Mouse (Mus musculus) induced T-regulatory cell, adult 2 months (primary cell): Measurements from ENCODE around the gene Cep55.

Experiments
- DNase-seq: peaks from one replicate; pipeline ENCODE4 v3.0.0-alpha.2; 2012; ENCODE audit warnings: low read depth

Gene Cep55

DNA sequence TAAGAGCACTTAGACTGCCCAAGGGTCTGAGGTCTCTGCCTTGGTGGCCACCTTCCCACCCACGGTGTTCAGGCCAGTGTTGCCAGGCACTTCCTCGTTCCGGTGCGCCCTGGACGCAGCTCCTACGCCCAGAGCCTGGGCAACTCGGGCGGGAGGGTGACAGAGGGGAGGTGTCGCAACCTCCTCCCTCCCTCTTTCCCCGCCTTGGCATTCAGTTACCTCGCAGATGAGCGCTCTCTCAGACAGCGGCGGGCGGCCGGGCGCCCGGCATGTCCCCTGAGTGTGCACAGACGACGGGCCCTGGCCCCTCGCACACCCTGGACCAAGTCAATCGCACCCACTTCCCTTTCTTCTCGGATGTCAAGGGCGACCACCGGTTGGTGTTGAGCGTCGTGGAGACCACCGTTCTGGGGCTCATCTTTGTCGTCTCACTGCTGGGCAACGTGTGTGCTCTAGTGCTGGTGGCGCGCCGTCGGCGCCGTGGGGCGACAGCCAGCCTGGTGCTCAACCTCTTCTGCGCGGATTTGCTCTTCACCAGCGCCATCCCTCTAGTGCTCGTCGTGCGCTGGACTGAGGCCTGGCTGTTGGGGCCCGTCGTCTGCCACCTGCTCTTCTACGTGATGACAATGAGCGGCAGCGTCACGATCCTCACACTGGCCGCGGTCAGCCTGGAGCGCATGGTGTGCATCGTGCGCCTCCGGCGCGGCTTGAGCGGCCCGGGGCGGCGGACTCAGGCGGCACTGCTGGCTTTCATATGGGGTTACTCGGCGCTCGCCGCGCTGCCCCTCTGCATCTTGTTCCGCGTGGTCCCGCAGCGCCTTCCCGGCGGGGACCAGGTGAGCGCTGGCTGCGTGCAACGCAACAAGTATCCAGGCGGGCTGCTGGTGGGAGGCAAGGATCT, 42.3 kb downstream of the Cep55 start, which contains the start of gene Ffar4:
Gene Ffar4 (plus strand): TSS at position 214 of the 901 bp plus-strand sequence.
- DNase-seq, result no peak

DNA sequence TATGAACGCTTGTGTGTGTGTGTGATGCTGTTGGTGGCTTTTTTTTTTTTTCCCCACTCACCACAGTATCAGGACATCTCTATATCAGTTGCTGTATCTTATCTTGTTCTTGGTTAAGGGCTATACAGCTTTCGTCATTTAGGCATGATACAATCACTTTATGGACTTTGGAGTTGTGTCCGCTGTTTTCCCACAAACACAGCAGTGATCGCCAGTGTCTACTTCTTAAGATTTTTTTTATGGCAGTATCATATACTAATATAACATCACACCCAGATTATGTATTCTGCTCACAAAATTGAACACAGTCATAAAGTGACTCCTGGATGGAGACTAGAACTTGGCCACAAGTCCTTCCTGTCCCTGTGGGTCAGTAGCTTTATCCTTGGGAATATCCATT, 53.1 kb downstream of the Cep55 start:
- no peak for DNase-seq

DNA sequence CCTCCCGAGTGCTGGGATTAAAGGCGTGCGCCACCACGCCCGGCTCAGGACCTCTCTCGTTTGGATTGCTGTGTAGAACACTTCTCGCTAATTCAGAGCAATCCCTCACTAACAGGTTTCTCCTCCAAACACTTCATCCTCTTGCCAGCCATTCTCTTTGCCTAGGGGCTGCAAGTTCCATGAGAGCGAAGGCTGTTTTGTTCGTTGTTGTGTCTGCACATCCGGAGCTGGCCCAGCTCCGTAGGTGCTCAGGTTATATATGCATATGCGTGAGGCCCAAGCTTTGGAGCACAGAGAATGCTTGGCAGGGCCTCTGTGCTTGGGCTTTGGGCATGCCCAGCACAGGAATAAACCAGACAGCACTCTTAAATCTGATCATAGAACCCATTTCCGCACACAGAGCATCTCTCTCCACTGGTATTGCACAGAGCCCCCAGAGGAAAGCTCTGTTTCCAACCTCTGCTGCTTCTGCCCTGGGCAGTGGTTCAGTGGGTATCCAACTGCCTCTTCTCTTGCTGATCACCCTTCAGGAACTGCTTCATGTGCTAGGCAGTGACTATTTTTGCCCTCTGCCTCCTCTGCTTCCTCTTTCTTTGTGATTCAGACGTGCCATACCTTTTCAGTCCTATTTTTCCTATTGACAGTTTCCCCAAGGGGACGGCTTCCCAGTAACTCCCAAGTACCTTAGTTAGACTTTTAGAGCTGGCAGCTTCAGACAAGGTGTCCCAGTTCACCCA, 54.9 kb downstream of the Cep55 start:
- DNase-seq, result no peak

DNA sequence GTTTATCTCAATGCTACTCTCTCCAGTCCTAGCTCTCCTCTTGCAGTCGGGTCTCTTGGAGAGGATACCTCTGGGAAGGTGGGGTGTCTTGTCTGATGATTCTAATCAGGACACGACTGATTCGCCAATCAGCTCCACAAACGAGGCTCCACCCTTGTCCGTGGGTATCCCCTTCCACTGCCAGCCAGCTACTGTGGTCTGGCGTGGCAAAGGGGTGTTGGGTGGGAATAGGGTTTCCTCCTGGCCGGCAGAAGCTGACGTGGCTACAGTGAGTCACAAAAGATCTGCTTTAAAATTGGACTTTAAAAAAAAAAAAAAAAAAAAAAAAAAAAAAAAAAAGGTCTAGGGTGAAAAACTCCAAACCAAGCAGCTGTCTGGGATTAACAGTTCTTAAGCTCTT, 56.2 kb downstream of the Cep55 start:
- DNase-seq, result no peak

DNA sequence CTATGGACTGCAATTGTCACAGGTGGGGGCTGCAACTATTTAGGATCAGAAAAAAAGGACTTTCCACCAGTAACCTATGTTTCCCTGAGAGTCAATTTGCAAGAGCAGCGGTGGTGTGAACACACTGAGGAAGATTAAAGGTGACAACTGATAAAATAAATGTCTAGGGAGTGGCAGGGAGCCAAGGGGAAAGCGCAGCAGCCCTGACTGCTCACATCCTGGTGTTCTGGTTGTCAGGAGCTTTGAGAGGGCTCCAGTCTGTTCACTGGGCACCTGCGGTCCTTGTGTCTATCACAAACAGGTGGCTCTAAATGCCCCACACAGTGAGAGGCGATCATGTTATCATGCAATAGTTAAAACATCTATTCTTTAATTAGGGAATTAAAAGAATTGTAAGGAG, 57.8 kb downstream of the Cep55 start:
- DNase-seq, result no peak

DNA sequence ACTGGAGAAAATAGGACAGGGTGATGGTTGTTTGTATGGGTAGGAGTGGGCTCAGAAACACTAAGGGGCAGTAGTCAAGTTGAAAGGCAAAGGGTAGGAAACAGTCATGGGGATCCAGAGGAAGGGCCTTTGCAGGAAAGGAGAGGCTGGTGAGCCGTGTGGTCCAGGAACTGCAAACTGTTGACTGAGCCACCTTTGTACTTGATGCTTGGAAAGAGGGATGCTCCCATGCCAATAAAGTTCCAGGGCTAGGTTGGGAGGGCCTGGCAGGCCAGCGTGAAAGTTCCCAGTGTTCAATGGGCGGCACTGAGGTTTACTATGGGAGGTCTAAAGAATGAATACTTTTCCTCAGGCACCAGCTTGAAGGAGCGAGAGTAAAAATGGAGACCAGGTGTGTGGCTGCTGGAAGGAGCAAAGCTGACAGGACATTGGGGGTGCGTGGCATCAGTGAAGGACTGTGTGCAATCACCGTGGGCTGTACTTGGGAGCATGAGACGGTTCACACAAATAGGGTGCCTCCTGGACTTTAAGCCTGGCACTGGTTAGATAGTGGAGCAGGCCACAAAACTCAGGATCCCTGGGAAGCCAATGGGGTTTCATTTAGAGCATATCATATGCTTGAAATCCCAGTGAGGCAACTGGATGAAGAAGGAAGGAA, 60.2 kb downstream of the Cep55 start:
- DNase-seq, result no peak

DNA sequence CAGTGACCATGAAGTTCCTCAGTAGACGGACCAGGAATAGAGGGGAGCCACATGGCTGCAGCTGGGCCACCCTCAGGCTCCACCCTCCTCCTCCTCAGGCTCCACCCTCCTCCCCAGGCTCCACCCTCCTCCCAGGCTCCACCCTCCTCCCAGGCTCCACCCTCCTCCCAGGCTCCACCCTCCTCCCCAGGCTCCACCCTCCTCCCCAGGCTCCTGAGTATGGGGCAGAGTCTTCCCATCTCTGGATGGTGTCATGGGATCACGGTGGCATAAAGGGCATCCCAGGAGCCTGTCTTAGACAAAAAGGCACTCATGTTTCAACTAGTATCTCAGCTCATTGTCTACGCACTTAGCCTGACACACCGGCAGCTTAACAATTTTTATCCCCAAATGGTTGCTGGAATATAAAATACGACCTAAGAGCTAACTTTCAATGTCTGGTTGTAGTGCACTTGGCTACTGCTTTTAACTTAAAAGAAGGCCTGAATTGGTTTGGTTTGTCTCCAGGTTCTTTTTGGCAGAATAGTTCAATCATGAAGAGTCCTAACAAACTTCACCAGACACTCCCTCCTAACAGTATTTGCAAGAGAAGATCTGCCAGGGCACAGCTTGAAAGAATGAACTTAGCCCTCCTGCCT, 65.4 kb downstream of the Cep55 start:
- no peak for DNase-seq

DNA sequence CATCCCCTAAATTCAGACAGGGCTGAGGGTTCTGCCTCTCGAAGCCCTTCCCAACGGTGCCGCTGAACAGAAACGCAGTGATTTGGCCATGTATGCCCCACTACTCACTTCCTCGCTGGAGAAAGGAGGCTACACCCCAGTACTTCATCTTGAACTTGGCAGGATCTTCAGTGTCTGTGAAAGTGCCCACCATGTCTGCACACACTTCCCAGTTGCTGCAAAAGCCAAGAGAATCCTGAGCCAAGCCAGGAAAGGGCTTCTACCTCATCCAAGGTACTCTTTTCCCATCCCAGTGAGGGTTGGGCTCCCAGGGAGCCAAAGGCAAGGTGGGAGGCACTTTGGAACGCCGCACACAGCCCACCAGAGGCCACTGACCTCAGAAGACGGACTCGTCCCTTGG, 69.1 kb downstream of the Cep55 start:
- DNase-seq, result no peak
